Mouse (Mus musculus): ENCODE results near the gene Aff1.

DNA sequence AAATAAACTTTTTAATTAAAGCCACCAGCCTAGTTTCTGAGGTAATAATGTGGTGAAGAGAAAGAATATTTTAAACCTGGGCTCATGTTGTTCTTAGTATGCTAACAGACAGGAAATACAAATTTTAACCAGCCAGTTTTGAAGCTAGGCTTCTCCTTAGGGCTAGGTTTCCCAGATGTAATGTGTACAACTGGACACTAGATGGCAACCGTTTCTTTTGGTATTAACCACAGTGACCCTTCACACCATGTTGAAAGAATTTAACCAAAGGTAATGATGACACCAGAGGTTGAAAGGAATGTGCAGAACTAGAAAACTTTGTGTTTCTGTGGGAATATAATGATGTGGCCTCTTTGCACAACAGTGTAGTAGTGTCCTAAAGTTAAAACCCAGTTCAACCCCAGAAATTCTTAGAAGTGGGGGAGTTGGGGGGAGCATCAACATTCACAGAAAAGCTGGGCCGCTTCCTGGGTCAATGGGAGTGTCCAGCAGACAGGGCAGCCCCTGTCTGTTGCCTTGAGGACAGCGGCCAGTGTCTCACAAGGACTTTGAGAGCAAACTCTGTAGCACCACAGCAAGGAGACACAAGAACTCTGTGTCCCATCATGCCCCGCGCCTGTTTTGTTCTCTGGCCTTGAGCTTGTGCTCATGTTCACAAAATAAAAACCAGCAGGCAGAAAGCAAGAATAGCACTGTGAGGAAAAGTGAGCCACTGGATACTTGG is 164.3 kb downstream of the Aff1 start:
- TF ChIP-seq CTCF (conservative IDR thresholded peaks at IDR 0.05; ENCODE audit: insufficient read depth, insufficient read length, low read depth, low read length): 0 out of 2 replicates have a peak, but pooled peaks have one; percentile 2
- no peak for TF ChIP-seq POLR2A (IDR thresholded peaks at IDR 0.05; ENCODE audit: low read depth, low read length)

Measured in kidney, adult 2 months (tissue).